ENCODE assay signal across 16 mouse cellular contexts in the genomic region with DNA sequence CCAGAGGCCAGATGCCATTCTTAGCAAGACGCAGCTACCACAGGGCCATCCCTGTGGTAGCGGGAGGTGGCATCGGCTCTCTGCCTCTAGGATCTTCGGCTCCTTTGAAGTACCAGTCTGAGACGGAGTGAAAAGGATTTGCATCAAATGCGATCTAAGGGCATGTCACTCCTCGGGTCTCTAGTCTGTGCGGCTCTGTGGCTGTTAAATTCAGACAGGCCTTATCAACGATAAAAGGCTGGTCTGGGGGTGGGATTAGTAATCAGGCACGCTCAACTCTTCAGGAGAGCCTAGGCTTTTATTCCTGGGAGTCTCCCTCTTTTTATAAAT. TPM values are rescaled to one million over a fixed set of nuclear protein-coding genes. Genes with fewer than 3 reads are reported as not detected.
DNase-seq lines count a peak whose midpoint lies in the region; ATAC-seq and TF ChIP-seq lines count a peak whose summit lies in the region.
"Had no signal": no experiment of that assay in that cellular context is flagged by ENCODE, and none has a peak within 500 bp of the region (broad histone marks: within the 10 kb centered on the region; RNA-seq: fewer than 3 reads in every experiment).

No protein-coding gene starts in this region.

- peak overlapping the region; percentile 63 for H3K27ac ChIP-seq in forebrain, embryonic 10.5 days
- no peak overlapping the region for H3K27ac ChIP-seq in forebrain, embryonic 16.5 days (ENCODE audit: low read length)
- H3K27ac ChIP-seq in intestine, embryonic 14.5 days (ENCODE audit: low read depth) = peak overlapping the region; percentile 36; the same call in 1 of the 2 replicates
- H3K27ac ChIP-seq in intestine, postnatal 0 days (ENCODE audit: low read depth, low read length) = no peak overlapping the region
- peak overlapping the region; percentile 48; the same call in 1 of the 2 replicates for H3K27ac ChIP-seq in limb, embryonic 13.5 days
- no peak overlapping the region for H3K27ac ChIP-seq in neural tube, embryonic 15.5 days (replicated peaks)
- H3K27ac ChIP-seq: hindbrain, embryonic 15.5 days; kidney, embryonic 15.5 days; neural tube, embryonic 13.5 days had no signal

- no peaks in the 10 kb centered on the region for H3K79me2 ChIP-seq in myocyte (ENCODE audit: control insufficient read depth, insufficient read depth)

- H3K4me1 ChIP-seq in forebrain, embryonic 10.5 days = peaks cover 53% of the 10 kb centered on the region
- H3K4me1 ChIP-seq in forebrain, embryonic 16.5 days (replicated peaks; ENCODE audit: control insufficient read depth, insufficient read depth, low read length) = peaks cover 13% of the 10 kb centered on the region
- H3K4me1 ChIP-seq in intestine, embryonic 14.5 days (replicated peaks; ENCODE audit: control insufficient read depth, insufficient read depth, low read length) = peaks cover 6% of the 10 kb centered on the region; the same call in 1 of the 2 replicates
- no peaks in the 10 kb centered on the region for H3K4me1 ChIP-seq in intestine, postnatal 0 days (replicated peaks; ENCODE audit: control insufficient read depth, insufficient read depth, low read length)
- H3K4me1 ChIP-seq in limb, embryonic 13.5 days = peaks cover 46% of the 10 kb centered on the region
- peaks cover 14% of the 10 kb centered on the region for H3K4me1 ChIP-seq in neural tube, embryonic 15.5 days

- no peaks in the 10 kb centered on the region for H3K9me3 ChIP-seq in forebrain, embryonic 10.5 days
- no peaks in the 10 kb centered on the region for H3K9me3 ChIP-seq in forebrain, embryonic 16.5 days (ENCODE audit: control insufficient read depth, low read length)
- no peaks in the 10 kb centered on the region for H3K9me3 ChIP-seq in intestine, embryonic 14.5 days (ENCODE audit: control insufficient read depth, low read length)
- no peaks in the 10 kb centered on the region for H3K9me3 ChIP-seq in intestine, postnatal 0 days (ENCODE audit: control insufficient read depth)
- H3K9me3 ChIP-seq in limb, embryonic 13.5 days = no peaks in the 10 kb centered on the region
- H3K9me3 ChIP-seq in neural tube, embryonic 15.5 days (replicated peaks) = no peaks in the 10 kb centered on the region
- H3K9me3 ChIP-seq: hindbrain, embryonic 15.5 days; kidney, embryonic 15.5 days; neural tube, embryonic 13.5 days had no signal

- H3K4me2 ChIP-seq in forebrain, embryonic 16.5 days (ENCODE audit: low read length) = no peak overlapping the region
- H3K4me2 ChIP-seq in intestine, embryonic 14.5 days (ENCODE audit: low read length) = no peak overlapping the region; the same call in 1 of the 2 replicates
- H3K4me2 ChIP-seq in intestine, postnatal 0 days (replicated peaks; ENCODE audit: low read depth) = no peak overlapping the region
- H3K4me2 ChIP-seq in limb, embryonic 13.5 days (replicated peaks) = 0 out of 2 replicates have a peak overlapping the region, but pooled peaks have one; percentile 19
- peak overlapping the region; percentile 12 for H3K4me2 ChIP-seq in myocyte (ENCODE audit: low read depth)
- no peak overlapping the region for H3K4me2 ChIP-seq in neural tube, embryonic 15.5 days
- H3K4me2 ChIP-seq: hindbrain, embryonic 15.5 days; kidney, embryonic 15.5 days; neural tube, embryonic 13.5 days had no signal

- DNase-seq in forebrain, embryonic 10.5 days (ENCODE audit: extremely low spot score, low spot score) = no peak
- DNase-seq in intestine, embryonic 14.5 days (ENCODE audit: low spot score) = no peak
- DNase-seq in adrenal gland, adult (ENCODE audit: inconsistent age in 2 of 2, low spot score in 1 of 2) = no peak
- DNase-seq: adrenal gland, postnatal 10 days; gastrocnemius, postnatal 36 days; layer of hippocampus, adult 9-11 months; left cerebral cortex, postnatal 4 days; right cerebral cortex, adult 18-20 months had no signal

- no peak overlapping the region for H3K9ac ChIP-seq in forebrain, embryonic 16.5 days (replicated peaks; ENCODE audit: low read depth, low read length)
- H3K9ac ChIP-seq in intestine, embryonic 14.5 days (ENCODE audit: low read length) = no peak overlapping the region
- no peak overlapping the region for H3K9ac ChIP-seq in intestine, postnatal 0 days (ENCODE audit: low read depth, low read length)
- no peak overlapping the region for H3K9ac ChIP-seq in limb, embryonic 13.5 days
- H3K9ac ChIP-seq in neural tube, embryonic 15.5 days (replicated peaks) = no peak overlapping the region
- H3K9ac ChIP-seq: hindbrain, embryonic 15.5 days; kidney, embryonic 15.5 days; neural tube, embryonic 13.5 days had no signal

- no peak for TF ChIP-seq CTCF in intestine, postnatal 0 days (IDR thresholded peaks at IDR 0.05; ENCODE audit: low read depth)

- no peak for ATAC-seq in forebrain, embryonic 16.5 days
- no peak for ATAC-seq in intestine, embryonic 14.5 days (replicated peaks; ENCODE audit: low FRiP score, low TSS enrichment, low read depth)
- ATAC-seq in intestine, postnatal 0 days = no peak
- 0 out of 2 replicates have a peak, but pooled peaks have one; percentile 3 for ATAC-seq in limb, embryonic 13.5 days (ENCODE audit: low FRiP score, low read depth)
- ATAC-seq in neural tube, embryonic 15.5 days (ENCODE audit: low FRiP score) = no peak

- H3K36me3 ChIP-seq in forebrain, embryonic 10.5 days (replicated peaks) = no peaks in the 10 kb centered on the region
- H3K36me3 ChIP-seq in forebrain, embryonic 16.5 days (ENCODE audit: control insufficient read depth, insufficient read depth) = no peaks in the 10 kb centered on the region
- no peaks in the 10 kb centered on the region for H3K36me3 ChIP-seq in intestine, embryonic 14.5 days (ENCODE audit: control insufficient read depth, insufficient read depth, low read length)
- no peaks in the 10 kb centered on the region for H3K36me3 ChIP-seq in intestine, postnatal 0 days (ENCODE audit: control insufficient read depth, insufficient read depth)
- no peaks in the 10 kb centered on the region for H3K36me3 ChIP-seq in limb, embryonic 13.5 days
- H3K36me3 ChIP-seq in myocyte (ENCODE audit: control insufficient read depth, insufficient read depth) = no peaks in the 10 kb centered on the region
- no peaks in the 10 kb centered on the region for H3K36me3 ChIP-seq in neural tube, embryonic 15.5 days
- H3K36me3 ChIP-seq: hindbrain, embryonic 15.5 days; kidney, embryonic 15.5 days; neural tube, embryonic 13.5 days had no signal

- no peak for TF ChIP-seq POLR2A in myocyte (IDR thresholded peaks at IDR 0.05; ENCODE audit: insufficient read length, low read depth)

- H3K4me3 ChIP-seq in forebrain, embryonic 10.5 days = no peak overlapping the region
- H3K4me3 ChIP-seq in forebrain, embryonic 16.5 days (replicated peaks; ENCODE audit: low read length) = no peak overlapping the region
- H3K4me3 ChIP-seq in intestine, embryonic 14.5 days (ENCODE audit: low read depth, low read length) = no peak overlapping the region
- no peak overlapping the region for H3K4me3 ChIP-seq in intestine, postnatal 0 days (ENCODE audit: low read depth, low read length)
- no peak overlapping the region for H3K4me3 ChIP-seq in limb, embryonic 13.5 days
- H3K4me3 ChIP-seq in myocyte = no peak overlapping the region
- no peak overlapping the region for H3K4me3 ChIP-seq in neural tube, embryonic 15.5 days (replicated peaks)
- H3K4me3 ChIP-seq: hindbrain, embryonic 15.5 days; kidney, embryonic 15.5 days; neural tube, embryonic 13.5 days had no signal

- no peak overlapping the region for H3ac ChIP-seq in myocyte (ENCODE audit: control insufficient read depth, insufficient read length)

- 54% methylated on average over 10 of the region's 10 CpGs for WGBS in forebrain, embryonic 10.5 days
- 33% methylated on average over 10 of the region's 10 CpGs for WGBS in forebrain, embryonic 16.5 days
- WGBS in intestine, embryonic 14.5 days = 46% methylated on average over 10 of the region's 10 CpGs
- 70% methylated on average over 10 of the region's 10 CpGs for WGBS in intestine, postnatal 0 days
- 19% methylated on average over 10 of the region's 10 CpGs for WGBS in limb, embryonic 13.5 days
- 76% methylated on average over 10 of the region's 10 CpGs for WGBS in neural tube, embryonic 15.5 days

- H3K27me3 ChIP-seq in forebrain, embryonic 10.5 days (ENCODE audit: poor library complexity, severe bottlenecking) = no peaks in the 10 kb centered on the region; the same call in 1 of the 2 replicates
- H3K27me3 ChIP-seq in forebrain, embryonic 16.5 days (replicated peaks; ENCODE audit: control insufficient read depth, insufficient read depth, low read length) = no peaks in the 10 kb centered on the region
- no peaks in the 10 kb centered on the region for H3K27me3 ChIP-seq in intestine, embryonic 14.5 days (replicated peaks; ENCODE audit: control insufficient read depth, insufficient read depth, low read length)
- no peaks in the 10 kb centered on the region for H3K27me3 ChIP-seq in intestine, postnatal 0 days (replicated peaks; ENCODE audit: control insufficient read depth, insufficient read depth, low read length)
- peaks cover 15% of the 10 kb centered on the region for H3K27me3 ChIP-seq in limb, embryonic 13.5 days
- H3K27me3 ChIP-seq in myocyte (ENCODE audit: control insufficient read depth, insufficient read depth, insufficient read length) = no peaks in the 10 kb centered on the region
- H3K27me3 ChIP-seq in neural tube, embryonic 15.5 days (replicated peaks) = no peaks in the 10 kb centered on the region
- H3K27me3 ChIP-seq: hindbrain, embryonic 15.5 days; neural tube, embryonic 13.5 days had no signal

TF ChIP-seq in myocyte, 11 proteins besides CTCF, POLR2A, EP300 and RAD21 (continues in another document):
- TF ChIP-seq E2F4 (IDR thresholded peaks at IDR 0.05; ENCODE audit: insufficient read depth) (no peak), MYOG (IDR thresholded peaks at IDR 0.05; ENCODE audit: control insufficient read depth in 1 of 3, insufficient read depth in 1 of 3, insufficient read length in 2 of 3, low read depth in 2 of 3) (no peak), USF1 (IDR thresholded peaks at IDR 0.05; ENCODE audit: low read depth) (no peak), TCF12 (IDR thresholded peaks at IDR 0.05; ENCODE audit: insufficient read depth, poor library complexity, severe bottlenecking) (no peak), SRF (IDR thresholded peaks at IDR 0.05; ENCODE audit: control insufficient read depth, insufficient read length, low read depth) (no peak), MYOD1 (IDR thresholded peaks at IDR 0.05; ENCODE audit: control insufficient read depth in 1 of 3, insufficient read length in 2 of 3, low read depth in 2 of 3) (no peak), POLR2AphosphoS2 (IDR thresholded peaks at IDR 0.05; ENCODE audit: insufficient read length, low read depth) (no peak), MAX (IDR thresholded peaks at IDR 0.05; ENCODE audit: low read depth) (no peak)

RNA-seq across cellular contexts. Expression of a gene that starts 58.7 kb away (rescaled TPM):
- 95.2 and 99.2 TPM in 2 replicates for polyA plus RNA-seq in forebrain, embryonic 10.5 days (2016; fragmentation: Nextera tagmentation; extraction: Ambion mirVana)
- polyA plus RNA-seq in forebrain, embryonic 16.5 days (2015; fragmentation: Nextera tagmentation; extraction: Ambion mirVana) = 70.4 and 72.7 TPM in 2 replicates
- 46.3 and 47.9 TPM in 2 replicates for polyA plus RNA-seq in intestine, embryonic 14.5 days (2014; fragmentation: Nextera tagmentation; extraction: Ambion mirVana)
- 8.1 and 8.5 TPM in 2 replicates for polyA plus RNA-seq in intestine, postnatal 0 days (2015; fragmentation: Nextera tagmentation; extraction: Ambion mirVana)
- polyA plus RNA-seq in limb, embryonic 13.5 days (2015; fragmentation: Nextera tagmentation; extraction: Ambion mirVana) = 67.7 and 71.4 TPM in 2 replicates
- polyA plus RNA-seq in myocyte (2012; fragmentation: generic; extraction: Trizol) = 930 TPM
- 63.1 and 64.6 TPM in 2 replicates for polyA plus RNA-seq in neural tube, embryonic 15.5 days (2015; fragmentation: Nextera tagmentation; extraction: Ambion mirVana)

Comparison
In these comparisons a context has a peak if more than half of its experiments do, and no peak if none do; other contexts are left out.
1. H3K27ac ChIP-seq: peak in forebrain, embryonic 10.5 days (single experiment), intestine, embryonic 14.5 days (single experiment) and limb, embryonic 13.5 days (single experiment); none in forebrain, embryonic 16.5 days (single experiment), intestine, postnatal 0 days (single experiment) and neural tube, embryonic 15.5 days (single experiment).
2. H3K4me2 ChIP-seq: peak in limb, embryonic 13.5 days (single experiment) and myocyte (single experiment); none in forebrain, embryonic 16.5 days (single experiment), intestine, embryonic 14.5 days (single experiment), intestine, postnatal 0 days (single experiment) and neural tube, embryonic 15.5 days (single experiment).